Mouse (Mus musculus): ENCODE results near the gene Fat1.

Fat1 gene

DNA sequence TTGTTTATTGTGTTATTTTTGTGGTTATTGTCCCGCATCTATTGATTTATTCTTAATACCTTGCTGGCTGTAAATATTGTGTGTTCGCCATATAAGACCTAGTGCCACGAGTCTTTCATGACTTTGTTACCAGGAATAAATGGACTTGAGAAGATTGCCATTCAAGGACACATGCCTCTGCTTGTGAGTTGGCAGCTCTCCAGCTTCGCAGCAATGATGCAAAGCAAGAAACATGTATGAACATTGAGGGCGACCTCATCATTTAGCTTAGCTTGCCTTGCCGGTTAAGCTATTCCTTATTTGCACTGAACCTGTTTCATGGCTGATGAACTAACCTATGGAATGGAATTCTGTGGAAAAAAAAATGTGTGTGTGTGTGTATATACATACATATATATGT is 26.2 kb downstream of the Fat1 start:
- DNase-seq (ENCODE audit: low spot score in 2 of 2), result no peak

GRCm38 (mm10) chr8:44962572-44963231 is 27.5 kb downstream of the Fat1 start:
- no peak for DNase-seq (ENCODE audit: low spot score in 2 of 2)

DNA sequence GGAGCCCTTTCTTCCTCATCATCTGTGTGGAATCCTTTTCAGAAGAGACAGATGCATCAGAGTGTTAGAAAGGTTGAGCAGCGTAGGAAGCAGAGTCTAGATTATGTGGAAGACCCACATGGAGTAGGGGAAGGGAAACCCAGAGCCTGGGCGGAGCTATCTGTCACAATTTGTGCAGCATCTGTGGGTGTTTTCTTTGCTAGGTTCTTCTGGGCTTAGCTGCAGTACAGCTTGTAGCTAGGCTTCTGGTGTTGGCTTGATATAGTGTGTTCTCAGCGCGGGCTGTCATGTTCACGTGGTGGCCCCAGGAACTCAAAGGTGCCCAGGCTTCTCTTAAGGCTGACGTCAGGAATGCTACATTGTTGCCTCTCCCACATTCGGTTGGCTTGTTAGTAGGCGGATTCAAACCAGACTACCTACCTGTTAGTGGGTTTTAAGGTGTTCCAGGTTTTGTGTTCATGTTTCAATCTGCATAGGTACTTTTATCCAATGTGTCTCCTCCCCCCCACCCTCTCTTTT is 32.3 kb downstream of the Fat1 start:
- no peak for DNase-seq (ENCODE audit: low spot score in 2 of 2)

DNA sequence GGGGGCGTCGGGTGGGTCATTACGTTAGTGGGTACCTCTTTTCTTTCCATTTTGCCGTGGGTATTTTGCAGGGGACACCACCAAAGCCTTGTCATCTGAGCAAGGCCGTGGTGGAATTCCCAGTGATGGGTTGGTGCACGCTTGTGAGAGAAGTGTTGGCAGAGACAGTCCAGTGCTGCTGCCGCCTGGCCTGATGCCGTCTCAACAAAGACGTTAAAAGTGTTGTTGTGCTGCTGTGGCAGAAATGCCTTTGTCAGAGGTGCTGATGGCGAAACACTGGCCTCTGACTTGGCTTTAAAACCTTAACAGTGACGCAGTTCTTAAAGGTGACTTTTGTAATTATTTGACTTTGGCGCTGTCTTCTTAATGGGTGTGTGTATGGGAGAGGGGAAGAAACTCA is 34.8 kb downstream of the Fat1 start:
- no peak for DNase-seq (ENCODE audit: low spot score in 2 of 2)

GRCm38 (mm10) chr8:44971346-44971745 is 36.1 kb downstream of the Fat1 start:
- DNase-seq (ENCODE audit: low spot score in 2 of 2), result no peak

- no peak for DNase-seq (ENCODE audit: low spot score in 2 of 2)
Measured at GRCm38 (mm10) chr8:44971964-44972363, 36.7 kb downstream of the Fat1 start.

- no peak for DNase-seq (ENCODE audit: low spot score in 2 of 2)
Measured at GRCm38 (mm10) chr8:44975113-44975512, 39.9 kb downstream of the Fat1 start.

DNA sequence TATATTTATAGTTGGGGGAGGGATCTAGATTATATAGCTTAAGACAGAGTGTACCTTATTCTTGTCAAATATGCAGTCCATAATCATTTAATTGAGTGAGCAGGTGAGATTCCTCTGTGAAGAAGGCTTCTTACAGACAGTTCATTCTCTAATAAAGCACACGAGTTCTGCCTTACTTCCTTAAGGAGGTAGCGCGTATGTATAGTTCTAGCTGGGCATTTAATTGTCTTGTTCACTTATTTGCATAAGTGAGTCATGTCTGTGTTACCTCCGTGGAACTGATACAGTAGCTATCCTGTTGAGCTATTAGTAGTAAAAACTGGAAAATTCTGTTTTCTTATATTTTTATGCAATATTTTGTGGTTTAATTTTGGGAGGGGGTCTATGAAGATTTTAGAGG is 40.4 kb downstream of the Fat1 start:
- no peak for DNase-seq (ENCODE audit: low spot score in 2 of 2)

DNA sequence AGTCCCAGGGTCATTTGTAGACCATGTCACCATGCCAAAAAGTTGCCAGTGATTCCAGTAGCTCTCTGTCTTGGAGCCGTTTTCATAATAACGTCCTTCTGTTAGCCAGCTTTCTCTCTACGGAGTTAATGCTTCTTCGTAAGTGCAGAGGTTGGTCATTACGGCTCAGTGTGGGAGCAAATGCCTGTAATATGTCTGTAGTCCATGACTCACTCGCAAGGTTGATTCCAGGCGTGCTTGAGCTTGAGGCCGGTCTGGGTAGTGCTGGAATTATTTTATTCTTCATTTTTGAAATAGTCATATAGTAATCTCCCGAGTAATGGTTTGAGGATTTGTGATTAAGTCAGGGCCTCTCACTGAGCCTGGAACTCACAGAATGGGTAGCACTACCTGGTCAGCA is 43.4 kb downstream of the Fat1 start:
- DNase-seq (ENCODE audit: low spot score in 2 of 2), result no peak

DNA sequence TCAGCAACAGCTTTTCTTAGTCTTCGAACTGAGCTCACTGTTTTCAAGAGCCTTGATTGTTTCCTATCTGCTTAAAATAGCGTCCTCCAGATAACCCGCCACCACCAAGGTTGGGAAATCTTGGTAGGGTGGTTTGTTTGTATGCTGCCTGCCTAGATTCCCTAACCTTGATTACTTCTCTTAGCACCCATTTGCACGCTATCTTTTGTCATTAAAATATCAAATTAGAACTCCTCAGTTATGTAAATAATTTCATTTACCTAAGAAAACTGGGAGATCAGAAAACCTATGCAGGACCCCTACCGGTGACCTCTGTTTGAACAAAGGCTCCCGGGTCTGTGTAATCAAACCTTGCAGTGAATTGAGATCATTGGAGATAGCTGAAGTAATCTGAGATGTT is 44.0 kb downstream of the Fat1 start:
- DNase-seq (ENCODE audit: low spot score in 2 of 2), result no peak

- peak in 1 of 2 experiments; percentile 45 for DNase-seq (ENCODE audit: low spot score in 2 of 2)
Measured at GRCm38 (mm10) chr8:44980030-44980429, 44.8 kb downstream of the Fat1 start.

GRCm38 (mm10) chr8:44985326-44986288 is 50.4 kb downstream of the Fat1 start:
- peak; percentile 48 to 58 for DNase-seq (ENCODE audit: low spot score in 2 of 2)

DNA sequence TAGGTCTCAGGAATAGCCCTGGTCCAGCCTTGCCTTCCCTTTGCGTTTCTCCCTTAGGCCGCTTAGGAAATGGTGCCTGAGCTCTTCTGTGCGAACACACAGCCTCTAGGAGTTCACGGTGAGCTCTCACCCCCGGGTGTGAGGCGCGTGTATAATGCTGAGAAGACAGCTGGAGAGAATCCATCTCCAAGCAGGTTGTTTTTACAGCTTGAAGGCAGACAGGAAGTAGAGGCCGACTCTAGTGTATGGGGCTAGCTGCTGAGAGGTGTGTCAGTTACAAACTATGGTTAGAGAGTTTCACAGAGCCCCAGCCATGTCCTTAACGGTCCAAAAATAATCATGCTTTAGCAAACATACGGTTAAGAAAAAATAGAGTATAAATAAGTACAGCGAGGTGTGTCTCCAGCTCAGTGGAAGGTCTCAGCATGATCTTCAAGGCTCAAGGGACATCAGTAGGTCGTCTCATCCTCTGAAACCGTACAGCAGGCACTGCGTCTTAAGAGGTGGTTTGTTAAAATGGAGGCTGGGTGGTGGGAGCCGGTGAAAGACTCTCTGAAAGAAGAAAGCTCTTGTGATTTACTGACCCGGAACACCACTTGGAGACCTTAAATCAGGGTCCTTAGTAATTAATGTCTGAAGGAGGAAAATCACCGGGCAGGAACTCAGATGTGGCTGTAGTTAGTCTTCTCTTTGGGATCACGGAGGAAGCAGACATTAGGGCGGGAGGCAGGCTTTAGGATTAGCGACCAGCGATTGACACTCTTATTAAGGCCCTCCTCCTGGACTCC is 56.6 kb downstream of the Fat1 start:
- DNase-seq (ENCODE audit: low spot score in 2 of 2), result no peak

- DNase-seq (ENCODE audit: low spot score in 2 of 2), result no peak
Measured at GRCm38 (mm10) chr8:44992664-44993063, 57.4 kb downstream of the Fat1 start.

DNA sequence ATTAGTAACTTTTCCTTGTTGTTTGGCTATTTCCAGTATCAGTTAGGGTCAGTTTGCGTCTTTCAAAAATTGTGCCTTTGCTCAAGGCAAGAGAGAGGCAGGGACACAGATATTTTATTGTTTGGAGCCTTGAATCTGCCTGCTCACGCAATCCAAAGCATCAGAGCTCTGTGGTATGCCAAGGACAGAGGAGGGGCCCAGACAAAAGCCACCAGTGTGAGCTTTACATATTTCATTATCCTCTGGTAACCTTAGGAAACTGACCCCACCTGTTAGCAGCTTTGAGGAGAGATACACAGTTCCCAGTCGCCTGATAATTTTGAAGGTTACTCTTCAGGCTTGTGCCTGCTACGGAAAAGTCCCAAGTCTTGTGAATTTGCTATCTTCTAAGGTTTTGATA is 58.1 kb downstream of the Fat1 start:
- no peak for DNase-seq (ENCODE audit: low spot score in 2 of 2)

- no peak for DNase-seq (ENCODE audit: low spot score in 2 of 2)
Measured at GRCm38 (mm10) chr8:44996493-44996892, 61.2 kb downstream of the Fat1 start.

GRCm38 (mm10) chr8:44997321-44997720 is 62.1 kb downstream of the Fat1 start:
- no peak for DNase-seq (ENCODE audit: low spot score in 2 of 2)

DNA sequence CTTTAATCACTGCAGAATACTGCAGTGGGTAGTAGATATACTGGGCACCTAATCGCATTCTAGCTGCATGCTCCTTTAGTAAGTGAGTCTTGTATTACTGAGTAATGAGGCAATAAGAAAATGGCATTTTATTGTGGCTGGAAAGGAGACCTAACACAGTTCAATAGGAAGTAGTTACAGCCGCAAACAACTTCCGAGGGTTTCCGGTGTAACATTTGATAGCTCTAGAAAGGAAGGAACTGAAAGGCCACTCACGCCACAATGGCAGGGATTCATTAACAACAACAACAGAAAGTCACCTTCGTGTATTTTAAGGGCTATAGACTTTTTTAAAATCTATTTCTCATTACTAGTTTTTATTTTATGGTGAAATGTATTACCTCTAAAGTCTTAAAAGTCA is 62.6 kb downstream of the Fat1 start:
- no peak for DNase-seq (ENCODE audit: low spot score in 2 of 2)

DNA sequence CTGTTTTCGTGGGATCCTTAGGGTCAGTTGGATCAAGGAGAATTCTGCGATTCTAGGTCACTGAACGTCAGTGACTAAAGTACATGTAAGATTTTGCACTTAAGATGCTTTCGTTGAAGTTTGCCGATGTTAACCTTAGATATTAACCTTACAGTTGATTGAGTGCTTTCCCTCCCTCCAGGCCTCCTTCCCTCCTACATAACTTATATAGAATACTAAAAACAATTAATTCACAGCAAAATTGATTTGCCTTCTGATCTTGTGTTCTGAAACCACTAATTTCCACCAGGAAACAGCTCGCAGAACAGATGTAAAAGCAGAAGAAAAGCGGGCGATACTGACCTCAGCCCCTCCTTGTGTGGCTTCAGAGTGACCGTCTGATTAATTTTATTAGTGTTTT is 63.0 kb downstream of the Fat1 start:
- no peak for DNase-seq (ENCODE audit: low spot score in 2 of 2)

DNA sequence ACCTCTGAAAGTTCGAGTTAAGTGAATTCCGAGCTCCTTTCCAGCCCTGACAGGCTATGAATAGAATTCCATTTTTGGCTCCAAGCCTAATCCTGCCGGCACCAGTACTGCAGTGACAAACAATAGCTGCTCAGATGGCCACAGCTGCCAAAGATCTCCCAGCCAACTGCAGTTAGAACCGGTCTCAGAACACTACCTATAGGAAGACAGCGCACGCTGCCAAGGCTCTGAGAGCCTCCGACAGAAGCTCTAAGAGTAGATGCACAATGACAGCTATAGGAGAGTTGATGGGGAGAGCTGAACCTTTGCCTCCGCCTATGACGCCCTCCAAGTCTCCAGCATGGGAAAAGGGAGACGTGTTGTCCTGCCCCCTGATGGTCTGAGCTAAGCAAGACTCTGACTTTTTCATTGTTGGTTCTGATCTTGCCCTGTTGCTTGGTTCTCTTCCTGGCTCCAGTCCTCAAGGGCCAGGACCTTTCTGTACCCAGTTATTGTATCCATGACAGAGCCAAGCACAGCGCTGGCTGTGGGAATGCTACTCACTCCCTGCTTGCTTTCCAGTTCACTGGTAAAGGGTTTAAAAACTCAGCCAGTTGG is 63.5 kb downstream of the Fat1 start:
- peak; percentile 47 to 67 for DNase-seq (ENCODE audit: low spot score in 2 of 2)

DNA sequence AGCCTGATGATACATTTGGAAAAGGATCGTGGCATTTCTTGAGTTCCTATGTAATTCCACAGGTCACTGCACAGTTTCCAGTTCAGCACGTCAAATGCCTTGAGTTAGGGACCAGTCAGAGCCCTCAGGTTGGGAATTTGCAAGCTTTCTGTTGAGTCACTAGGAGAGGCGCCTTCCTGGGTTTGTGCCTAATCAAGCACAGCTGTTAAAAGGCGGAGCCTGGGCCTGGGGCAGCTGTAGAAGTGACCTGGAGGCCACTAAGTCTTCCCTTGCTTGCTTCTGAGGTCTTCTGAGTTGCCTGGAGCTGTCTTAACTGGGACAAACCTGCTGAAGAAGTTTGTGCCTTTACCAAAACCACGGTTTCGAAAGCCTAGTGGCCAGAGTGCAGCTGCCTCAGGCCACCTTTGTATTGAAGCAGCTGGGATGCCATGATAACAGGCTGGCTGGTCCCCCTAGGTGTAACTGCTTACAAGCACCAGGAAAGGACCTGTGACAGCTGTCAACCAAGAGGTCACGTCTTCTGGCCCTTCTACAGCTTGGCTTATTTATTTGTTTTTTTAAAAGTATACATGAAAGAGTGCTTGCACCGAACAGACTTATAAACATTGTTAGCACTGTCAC is 66.4 kb downstream of the Fat1 start:
- no peak for DNase-seq (ENCODE audit: low spot score in 2 of 2)
